Mouse (Mus musculus): ENCODE data around the gene Tgm6. TPM values are rescaled to one million over a fixed set of nuclear protein-coding genes. Genes with fewer than 3 reads are reported as not detected.

Gene Tgm6
- polyA plus RNA-seq, 2 experiments: not detected

DNA sequence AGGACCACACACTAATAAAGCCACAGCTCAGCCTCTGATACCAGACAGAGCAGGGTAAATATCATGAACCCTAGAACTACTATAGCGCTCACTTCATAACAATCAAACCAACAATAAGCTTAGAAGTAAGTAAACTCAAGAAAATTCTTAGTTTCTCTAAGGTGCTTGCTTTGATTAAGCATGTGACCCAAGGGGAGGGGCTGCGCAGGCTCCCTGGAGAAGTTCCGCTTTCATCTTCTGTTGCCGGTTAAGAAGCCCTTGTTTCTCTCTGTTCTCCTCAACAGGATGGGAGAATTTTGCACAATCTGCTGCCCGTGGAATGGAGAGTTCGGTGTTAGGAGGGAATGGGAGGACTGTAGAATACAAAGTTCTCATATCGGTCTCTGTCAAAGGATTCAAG, 6.4 kb downstream of the Tgm6 start:
- no peaks in the 10 kb centered on the region for H3K27me3 ChIP-seq (ENCODE audit: control insufficient read depth, insufficient read depth, low read length)
- H3K27ac ChIP-seq: no peak overlapping the region
- ATAC-seq (ENCODE audit: insufficient read depth) (no peak), DNase-seq (ENCODE audit: low read depth in 3 of 3, low spot score in 3 of 3) (no peak)
- WGBS (ENCODE audit: insufficient replicate concordance): 56% methylated on average over 7 of the region's 7 CpGs
- no peak overlapping the region for H3K4me3 ChIP-seq (ENCODE audit: insufficient read depth in 1 of 2, low read depth in 2 of 2, low read length in 2 of 2)
- TF ChIP-seq EP300 (IDR thresholded peaks at IDR 0.05; ENCODE audit: low read depth): no peak
- no peak for TF ChIP-seq CTCF (IDR thresholded peaks at IDR 0.05; ENCODE audit: low read depth)
- H3K9me3 ChIP-seq (ENCODE audit: control insufficient read depth, low read length): no peaks in the 10 kb centered on the region
- H3K9ac ChIP-seq (replicated peaks): no peak overlapping the region
- no peaks in the 10 kb centered on the region for H3K4me1 ChIP-seq (replicated peaks; ENCODE audit: control insufficient read depth in 2 of 2, insufficient read depth in 2 of 2, low read length in 1 of 2)
- no peaks in the 10 kb centered on the region for H3K36me3 ChIP-seq (replicated peaks; ENCODE audit: control insufficient read depth, insufficient read depth, low read depth)
- H3K4me2 ChIP-seq (ENCODE audit: low read depth): no peak overlapping the region

DNA sequence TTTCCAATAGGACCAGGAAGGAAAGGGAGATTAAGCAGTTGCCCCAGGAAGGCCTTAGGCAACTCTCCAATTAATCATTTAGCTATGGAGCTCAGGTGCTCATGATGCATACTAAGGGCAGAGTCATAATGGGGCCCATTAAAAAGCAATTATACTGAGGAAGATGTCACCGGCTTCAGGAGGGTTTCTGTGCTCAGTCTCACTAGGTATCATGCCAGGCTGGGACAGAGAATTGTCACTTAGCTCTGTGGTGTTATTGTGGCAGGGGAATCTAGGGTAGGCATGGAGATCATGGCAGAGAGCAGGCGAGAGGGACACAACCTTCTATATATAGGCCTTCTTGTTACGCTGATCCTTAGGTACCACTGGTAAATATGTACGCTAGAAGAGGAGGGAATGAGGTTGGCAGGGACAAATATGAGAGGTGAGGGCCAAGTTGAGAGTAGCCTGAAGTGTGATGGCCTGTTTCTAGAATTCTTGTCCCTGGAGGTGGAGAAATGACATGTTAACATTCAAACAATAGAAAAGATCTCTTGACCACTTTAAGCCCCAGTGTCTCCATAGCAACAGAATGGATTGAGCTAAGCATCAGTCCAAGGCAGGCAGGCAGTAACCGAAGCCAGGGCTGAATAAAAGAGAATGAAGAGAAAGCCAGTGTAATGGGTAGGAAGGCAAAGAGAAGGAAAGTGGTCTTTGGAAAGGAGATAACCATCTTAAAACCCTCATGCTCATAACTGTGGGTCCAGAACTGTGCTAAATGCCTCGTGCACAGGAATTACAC, 13.3 kb downstream of the Tgm6 start:
- no peaks in the 10 kb centered on the region for H3K36me3 ChIP-seq (replicated peaks; ENCODE audit: control insufficient read depth, insufficient read depth, low read depth)
- H3K9ac ChIP-seq (replicated peaks): no peak overlapping the region
- WGBS (ENCODE audit: insufficient replicate concordance): 62% methylated on average over 6 of the region's 6 CpGs
- H3K27me3 ChIP-seq (ENCODE audit: control insufficient read depth, insufficient read depth, low read length): no peaks in the 10 kb centered on the region
- no peak overlapping the region for H3K4me2 ChIP-seq (ENCODE audit: low read depth)
- TF ChIP-seq EP300 (IDR thresholded peaks at IDR 0.05; ENCODE audit: low read depth) (no peak), CTCF (IDR thresholded peaks at IDR 0.05; ENCODE audit: low read depth) (no peak)
- no peak overlapping the region for H3K4me3 ChIP-seq (ENCODE audit: insufficient read depth in 1 of 2, low read depth in 2 of 2, low read length in 2 of 2)
- H3K9me3 ChIP-seq (ENCODE audit: control insufficient read depth, low read length): no peaks in the 10 kb centered on the region
- H3K4me1 ChIP-seq (replicated peaks; ENCODE audit: control insufficient read depth in 2 of 2, insufficient read depth in 2 of 2, low read length in 1 of 2): no peaks in the 10 kb centered on the region
- H3K27ac ChIP-seq: no peak overlapping the region
- ATAC-seq (ENCODE audit: insufficient read depth): no peak
- DNase-seq (ENCODE audit: low read depth in 3 of 3, low spot score in 3 of 3): no peak

DNA sequence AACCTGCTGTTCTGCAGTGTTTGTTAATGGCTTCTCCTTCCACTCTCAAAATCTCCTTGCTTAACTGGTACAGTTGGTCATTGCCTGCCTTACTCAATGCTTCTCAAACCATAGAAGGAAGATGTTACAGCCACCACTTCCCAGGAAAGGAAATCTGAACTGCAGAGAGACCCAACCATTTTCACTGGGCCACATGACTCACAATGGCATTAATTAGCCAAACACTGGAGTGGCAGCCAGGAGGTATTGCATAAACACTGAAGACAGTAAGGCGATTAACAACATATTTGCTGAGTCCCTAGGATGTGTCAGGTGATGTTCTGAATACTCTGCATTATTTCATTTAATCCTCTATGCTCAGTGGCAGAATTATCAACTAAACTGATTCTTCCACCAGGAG, 13.9 kb downstream of the Tgm6 start:
- DNase-seq (ENCODE audit: low read depth in 3 of 3, low spot score in 3 of 3) (no peak), ATAC-seq (ENCODE audit: insufficient read depth) (no peak)
- no peak overlapping the region for H3K27ac ChIP-seq
- H3K36me3 ChIP-seq (replicated peaks; ENCODE audit: control insufficient read depth, insufficient read depth, low read depth): no peaks in the 10 kb centered on the region
- no peak overlapping the region for H3K4me2 ChIP-seq (ENCODE audit: low read depth)
- H3K9me3 ChIP-seq (ENCODE audit: control insufficient read depth, low read length): no peaks in the 10 kb centered on the region
- H3K9ac ChIP-seq (replicated peaks): no peak overlapping the region
- H3K4me3 ChIP-seq (ENCODE audit: insufficient read depth in 1 of 2, low read depth in 2 of 2, low read length in 2 of 2): no peak overlapping the region
- no peaks in the 10 kb centered on the region for H3K27me3 ChIP-seq (ENCODE audit: control insufficient read depth, insufficient read depth, low read length)
- WGBS (ENCODE audit: insufficient replicate concordance): 42% methylated on average over 1 of the region's 1 CpGs
- no peak for TF ChIP-seq EP300 (IDR thresholded peaks at IDR 0.05; ENCODE audit: low read depth)
- TF ChIP-seq CTCF (IDR thresholded peaks at IDR 0.05; ENCODE audit: low read depth): no peak
- H3K4me1 ChIP-seq (replicated peaks; ENCODE audit: control insufficient read depth in 2 of 2, insufficient read depth in 2 of 2, low read length in 1 of 2): no peaks in the 10 kb centered on the region

DNA sequence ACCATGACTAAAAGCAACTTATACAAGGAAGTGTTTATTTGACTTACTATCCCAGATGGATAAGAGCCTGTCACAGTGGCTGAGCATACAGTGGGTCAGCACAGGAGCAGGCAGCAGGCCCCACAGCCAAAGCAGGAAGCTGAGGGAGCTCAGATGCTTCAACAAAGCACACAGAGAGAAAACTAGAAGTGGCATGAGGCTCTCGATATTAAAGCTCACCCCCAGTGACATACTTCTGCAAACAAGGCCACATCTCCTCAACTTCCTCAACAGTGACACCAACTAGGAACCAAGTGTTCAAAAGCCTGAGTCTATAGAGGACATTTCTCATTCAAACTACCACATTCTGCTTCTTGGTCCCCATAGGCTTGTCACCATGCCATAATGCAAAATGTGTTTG, 17.5 kb downstream of the Tgm6 start:
- no peak for TF ChIP-seq CTCF (IDR thresholded peaks at IDR 0.05; ENCODE audit: low read depth)

DNA sequence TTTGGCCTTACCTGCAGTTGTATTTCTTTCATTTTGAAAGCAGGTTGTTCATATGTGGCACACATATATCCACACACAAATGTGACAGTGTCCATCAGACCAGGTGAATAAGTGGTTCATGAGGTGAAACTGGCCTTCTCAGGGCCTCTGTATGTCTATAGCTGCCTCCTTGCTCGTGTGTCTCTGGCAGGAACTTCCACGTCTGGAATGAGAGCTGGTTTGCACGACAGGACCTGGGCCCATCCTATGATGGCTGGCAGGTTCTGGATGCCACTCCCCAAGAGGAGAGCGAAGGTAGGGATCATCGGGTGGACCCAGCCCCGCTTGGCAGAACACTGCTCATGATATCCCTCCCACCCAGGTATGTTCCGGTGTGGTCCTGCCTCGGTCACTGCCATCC, 30.8 kb downstream of the Tgm6 start:
- Histone ChIP-seq H3K9ac (replicated peaks) (no peak overlapping the region), H3K36me3 (replicated peaks; ENCODE audit: control insufficient read depth, insufficient read depth, low read depth) (no peaks in the 10 kb centered on the region), H3K9me3 (ENCODE audit: control insufficient read depth, low read length) (no peaks in the 10 kb centered on the region), H3K4me2 (ENCODE audit: low read depth) (no peak overlapping the region), H3K4me1 (replicated peaks; ENCODE audit: control insufficient read depth in 2 of 2, insufficient read depth in 2 of 2, low read length in 1 of 2) (no peaks in the 10 kb centered on the region), H3K27me3 (ENCODE audit: control insufficient read depth, insufficient read depth, low read length) (no peaks in the 10 kb centered on the region), H3K4me3 (ENCODE audit: insufficient read depth in 1 of 2, low read depth in 2 of 2, low read length in 2 of 2) (no peak overlapping the region), H3K27ac (no peak overlapping the region)
- DNase-seq (ENCODE audit: low read depth in 3 of 3, low spot score in 3 of 3) (no peak), ATAC-seq (ENCODE audit: insufficient read depth) (no peak)
- no peak for TF ChIP-seq CTCF (IDR thresholded peaks at IDR 0.05; ENCODE audit: low read depth)
- WGBS (ENCODE audit: insufficient replicate concordance): 67% methylated on average over 8 of the region's 8 CpGs

More for the DNA sequence above, 17.5 kb downstream of the Tgm6 start:
- Histone ChIP-seq H3K9me3 (ENCODE audit: control insufficient read depth, low read length) (no peaks in the 10 kb centered on the region), H3K36me3 (replicated peaks; ENCODE audit: control insufficient read depth, insufficient read depth, low read depth) (no peaks in the 10 kb centered on the region), H3K4me2 (ENCODE audit: low read depth) (no peak overlapping the region), H3K9ac (replicated peaks) (no peak overlapping the region), H3K27ac (no peak overlapping the region), H3K4me1 (replicated peaks; ENCODE audit: control insufficient read depth in 2 of 2, insufficient read depth in 2 of 2, low read length in 1 of 2) (no peaks in the 10 kb centered on the region), H3K4me3 (ENCODE audit: insufficient read depth in 1 of 2, low read depth in 2 of 2, low read length in 2 of 2) (no peak overlapping the region), H3K27me3 (ENCODE audit: control insufficient read depth, insufficient read depth, low read length) (no peaks in the 10 kb centered on the region)
- 0% methylated on average over 1 of the region's 1 CpGs for WGBS (ENCODE audit: insufficient replicate concordance)
- ATAC-seq (ENCODE audit: insufficient read depth) (no peak), DNase-seq (ENCODE audit: low read depth in 3 of 3, low spot score in 3 of 3) (peak in 1 of 3 experiments; percentile 4)

Data from liver, embryonic 14.5 days (tissue).